Mouse (Mus musculus): Measurements from ENCODE around the gene Rptor.

The Rptor gene

GRCm38 (mm10) chr11:119602763-119603526 lies at the start of gene Rptor:
Rptor (plus strand) TSS chr11:119602905.
- peak; percentile 90 for DNase-seq (ENCODE audit: inconsistent ontology term)

- DNase-seq (ENCODE audit: inconsistent ontology term): no peak
These were observed 48.0 kb upstream of the Rptor start for GRCm38 (mm10) chr11:119554706-119555105.

GRCm38 (mm10) chr11:119555170-119555569 lies 47.5 kb upstream of the Rptor start:
- DNase-seq (ENCODE audit: inconsistent ontology term): no peak

- DNase-seq (ENCODE audit: inconsistent ontology term): peak; percentile 29
These were observed 44.5 kb upstream of the Rptor start for GRCm38 (mm10) chr11:119557940-119558869.

GRCm38 (mm10) chr11:119558870-119559610 lies 43.7 kb upstream of the Rptor start:
- DNase-seq (ENCODE audit: inconsistent ontology term): no peak

- DNase-seq (ENCODE audit: inconsistent ontology term): no peak
These were observed 40.4 kb upstream of the Rptor start for GRCm38 (mm10) chr11:119562286-119562685.

GRCm38 (mm10) chr11:119563166-119563565 lies 39.5 kb upstream of the Rptor start:
- DNase-seq (ENCODE audit: inconsistent ontology term): no peak

GRCm38 (mm10) chr11:119564383-119564782 lies 38.3 kb upstream of the Rptor start:
- no peak for DNase-seq (ENCODE audit: inconsistent ontology term)

GRCm38 (mm10) chr11:119565021-119565420 lies 37.7 kb upstream of the Rptor start:
- DNase-seq (ENCODE audit: inconsistent ontology term): no peak

GRCm38 (mm10) chr11:119565684-119566083 lies 37.0 kb upstream of the Rptor start:
- no peak for DNase-seq (ENCODE audit: inconsistent ontology term)

- no peak for DNase-seq (ENCODE audit: inconsistent ontology term)
These were observed 36.5 kb upstream of the Rptor start for GRCm38 (mm10) chr11:119566188-119566587.

- peak; percentile 17 for DNase-seq (ENCODE audit: inconsistent ontology term)
These were observed 30.2 kb upstream of the Rptor start for GRCm38 (mm10) chr11:119572316-119573010.

GRCm38 (mm10) chr11:119576855-119577254 lies 25.9 kb upstream of the Rptor start:
- DNase-seq (ENCODE audit: inconsistent ontology term): peak; percentile 54

- DNase-seq (ENCODE audit: inconsistent ontology term): no peak
These were observed 25.0 kb upstream of the Rptor start for GRCm38 (mm10) chr11:119577721-119578120.

GRCm38 (mm10) chr11:119586511-119586910 lies 16.2 kb upstream of the Rptor start:
- no peak for DNase-seq (ENCODE audit: inconsistent ontology term)

GRCm38 (mm10) chr11:119587112-119587511 lies 15.6 kb upstream of the Rptor start:
- DNase-seq (ENCODE audit: inconsistent ontology term): no peak

- DNase-seq (ENCODE audit: inconsistent ontology term): no peak
These were observed 13.5 kb upstream of the Rptor start for GRCm38 (mm10) chr11:119589242-119589641.

- DNase-seq (ENCODE audit: inconsistent ontology term): no peak
These were observed 8.7 kb upstream of the Rptor start for GRCm38 (mm10) chr11:119593966-119594365.

- no peak for DNase-seq (ENCODE audit: inconsistent ontology term)
These were observed 3.8 kb upstream of the Rptor start for GRCm38 (mm10) chr11:119598856-119599255.

- DNase-seq (ENCODE audit: inconsistent ontology term): no peak
These were observed 2.4 kb upstream of the Rptor start for GRCm38 (mm10) chr11:119600286-119600685.

- no peak for DNase-seq (ENCODE audit: inconsistent ontology term)
These were observed 466 bp upstream of the Rptor start for GRCm38 (mm10) chr11:119602177-119602700.

All from Muller cell, postnatal 12 days (primary cell).